Mouse (Mus musculus) thymus, postnatal 14 days (tissue): ENCODE data around the gene Srgap3.

Source experiments
- DNase-seq: peaks from one replicate; pipeline ENCODE4 v3.0.0; 2021

Srgap3 gene

DNA sequence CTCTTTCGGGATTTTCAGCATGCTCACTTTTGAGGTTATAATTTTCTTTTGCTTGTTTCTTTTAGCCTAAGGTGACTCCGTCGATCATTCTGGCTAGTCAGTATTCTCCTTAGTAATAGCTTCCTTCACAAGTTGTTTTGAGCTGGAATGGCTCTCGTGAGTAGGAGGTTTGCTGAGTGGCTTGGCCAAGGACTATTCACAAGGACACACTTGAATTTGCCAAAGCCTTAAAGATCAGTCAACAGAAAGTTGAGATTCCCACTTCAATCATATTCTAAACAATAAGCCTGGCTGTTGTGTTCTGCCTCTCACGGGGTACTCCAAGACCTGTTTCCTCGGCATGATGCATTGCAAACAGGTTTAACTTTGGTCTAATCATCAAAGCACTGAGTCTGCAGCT is 91.9 kb downstream of the Srgap3 start:
- no peak for DNase-seq

DNA sequence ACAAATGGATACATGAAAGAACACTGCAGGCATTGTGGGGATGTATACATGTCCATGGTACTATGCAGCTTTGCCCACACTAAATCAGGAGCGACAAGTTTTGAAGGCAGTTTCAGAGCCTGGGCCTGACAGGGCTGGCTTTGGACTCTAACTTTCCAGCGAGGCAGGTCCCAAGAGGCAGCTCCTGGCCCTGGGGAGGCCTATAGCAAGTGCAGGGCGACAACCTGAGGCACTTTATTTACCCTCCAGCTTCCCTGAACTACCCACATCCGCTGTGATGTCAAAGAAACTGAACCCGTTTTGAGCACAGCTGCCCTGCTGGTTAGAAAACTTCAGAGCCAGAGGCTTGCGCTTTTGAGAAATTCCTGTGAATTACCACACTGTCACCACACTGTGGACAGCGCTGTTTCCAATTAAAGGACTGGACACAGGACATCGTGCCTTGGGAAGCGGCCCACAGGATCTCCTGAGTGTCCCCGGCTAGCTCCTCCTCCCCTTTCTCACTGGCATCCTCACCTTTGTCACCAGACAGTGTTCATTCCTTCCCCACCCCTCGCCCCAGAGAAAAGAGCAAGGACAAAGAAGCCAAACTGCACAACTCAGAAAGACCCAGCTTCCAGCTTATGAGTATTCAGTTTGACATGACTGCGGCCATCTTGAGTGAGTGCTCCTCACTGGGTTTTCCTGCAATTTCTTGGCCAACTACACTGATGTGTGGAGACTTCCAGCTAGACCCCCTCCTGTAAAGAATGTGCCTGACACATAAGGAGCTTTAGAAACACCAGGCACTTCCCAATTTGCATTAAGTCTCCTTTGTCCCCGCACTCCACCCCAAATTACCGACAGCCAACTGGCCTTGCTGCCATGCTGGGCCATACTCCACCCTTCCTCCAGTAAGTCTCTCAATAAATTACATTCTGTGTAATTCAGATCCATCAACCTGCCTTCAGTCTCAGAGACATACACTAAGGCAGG is 94.5 kb downstream of the Srgap3 start:
- peak; percentile 72 for DNase-seq

DNA sequence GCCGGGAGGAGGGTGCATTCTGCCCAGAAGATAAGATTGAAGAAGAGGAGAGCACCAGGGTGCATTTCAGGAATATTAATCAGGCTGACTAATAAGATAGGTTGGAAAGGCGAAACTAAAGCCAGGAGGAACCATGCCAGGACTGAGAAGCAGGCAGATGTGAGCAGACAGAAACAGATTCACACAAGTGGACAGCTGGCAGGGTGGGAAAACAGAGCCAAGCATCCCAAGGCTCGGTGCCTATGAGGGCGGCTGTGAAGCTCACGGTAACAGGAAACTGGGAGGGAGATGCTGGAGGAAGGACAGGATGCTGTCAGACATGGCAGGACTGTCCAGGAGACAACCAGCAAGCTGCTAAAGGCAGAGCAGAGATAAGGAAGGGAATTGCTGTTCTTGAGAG is 96.3 kb downstream of the Srgap3 start:
- DNase-seq: no peak

DNA sequence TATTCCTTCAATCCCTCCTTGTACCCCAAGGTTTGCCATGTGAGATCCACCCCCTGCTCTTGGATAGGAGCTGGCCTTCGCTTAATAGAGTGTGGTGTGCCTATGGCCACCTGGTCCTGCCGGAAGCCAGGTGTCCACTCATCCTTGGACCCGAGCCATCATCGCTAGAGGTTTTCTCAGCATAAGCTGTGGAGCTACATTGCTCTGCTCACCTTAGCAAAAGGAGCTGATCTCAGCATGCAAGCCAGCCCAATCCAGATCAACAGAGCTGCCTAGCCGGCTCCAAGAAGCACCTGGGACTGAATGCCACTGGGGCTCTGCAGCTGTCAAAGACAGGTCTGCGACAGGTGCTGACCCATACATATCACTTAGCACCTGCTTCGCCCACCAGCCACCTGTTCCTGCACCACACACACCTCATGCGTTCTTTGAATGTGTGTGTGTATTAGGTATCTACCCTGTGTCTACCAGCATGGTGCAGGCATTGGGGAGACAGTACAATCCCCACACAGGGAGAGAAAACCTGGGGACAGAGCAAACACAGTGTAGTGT is 98.4 kb downstream of the Srgap3 start:
- DNase-seq: no peak

DNA sequence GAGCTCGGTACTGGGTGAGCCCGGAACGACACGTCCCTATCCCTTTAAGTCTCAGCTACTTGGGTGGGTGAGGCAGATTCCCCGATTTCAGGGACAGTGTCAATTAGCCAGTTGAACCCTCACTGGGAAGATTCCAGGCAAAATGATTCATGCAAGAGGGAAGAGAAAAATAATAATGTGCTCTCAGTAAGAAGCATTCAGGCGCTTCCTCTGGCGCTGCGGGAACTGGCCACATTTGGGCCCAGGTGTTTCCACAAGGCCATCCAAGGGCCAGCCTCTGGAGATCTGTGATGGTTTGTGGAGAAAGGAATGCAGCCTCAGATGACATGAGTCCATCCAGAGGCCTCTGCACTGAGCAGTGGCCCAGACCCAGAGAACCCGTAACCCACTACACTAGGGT is 100.2 kb downstream of the Srgap3 start:
- no peak for DNase-seq

DNA sequence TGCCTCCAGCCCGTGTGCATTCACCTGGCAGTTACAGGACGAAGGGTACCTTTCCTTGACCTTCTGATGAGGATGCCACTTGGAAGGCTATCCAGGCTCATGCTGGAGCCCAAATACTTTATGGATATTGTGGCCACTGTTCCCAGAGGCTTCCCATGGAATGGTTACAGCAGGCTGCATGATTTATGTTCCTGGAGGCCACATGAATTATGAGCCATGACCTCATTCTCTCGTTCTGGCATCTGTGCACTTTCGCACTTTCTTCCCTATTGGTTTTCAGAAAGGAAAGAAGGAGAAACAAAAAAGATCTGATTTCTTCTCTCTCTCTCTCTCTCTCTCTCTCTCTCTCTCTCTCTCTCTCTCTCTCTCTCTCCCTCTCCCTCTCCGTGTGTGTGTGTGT is 104.6 kb downstream of the Srgap3 start:
- no peak for DNase-seq

DNA sequence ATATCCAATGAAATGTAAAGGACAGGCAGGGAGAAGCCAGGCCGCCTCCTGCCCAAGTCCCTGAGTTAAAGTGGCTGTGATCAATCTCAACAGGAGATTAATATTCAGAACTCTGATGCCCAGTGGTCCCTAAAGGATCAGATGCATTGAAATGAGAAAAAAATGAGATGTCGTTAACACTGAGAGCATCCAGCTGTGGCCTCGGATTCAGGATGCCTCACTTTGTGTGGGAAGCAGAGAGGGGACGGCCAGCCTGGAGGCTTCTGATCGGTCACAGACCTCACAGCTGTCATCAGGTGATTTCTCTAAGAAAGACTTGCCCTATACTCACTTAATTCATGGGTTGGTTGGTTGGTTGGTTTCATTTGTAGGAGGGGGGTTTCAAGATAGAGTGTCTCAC is 106.7 kb downstream of the Srgap3 start:
- no peak for DNase-seq

DNA sequence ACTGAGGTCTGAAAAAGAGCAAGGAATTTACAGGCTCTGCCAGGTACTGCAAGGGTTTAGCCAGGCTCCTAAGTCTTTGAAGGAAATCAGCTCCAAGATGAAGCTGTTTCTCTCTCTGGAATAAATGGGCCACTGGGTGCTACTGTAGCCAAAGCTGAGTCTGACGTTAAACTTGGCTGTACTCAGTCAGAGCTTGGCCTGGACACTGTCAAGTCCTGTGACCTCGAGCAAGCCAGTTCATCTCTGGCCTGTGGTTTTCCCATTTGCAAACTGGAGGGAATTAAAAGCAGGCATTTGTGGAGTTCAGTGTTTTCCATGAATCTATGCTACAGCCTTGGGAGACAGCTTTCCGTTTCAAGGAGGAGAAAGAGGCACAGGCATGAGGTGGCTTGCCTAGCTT is 107.7 kb downstream of the Srgap3 start:
- no peak for DNase-seq

DNA sequence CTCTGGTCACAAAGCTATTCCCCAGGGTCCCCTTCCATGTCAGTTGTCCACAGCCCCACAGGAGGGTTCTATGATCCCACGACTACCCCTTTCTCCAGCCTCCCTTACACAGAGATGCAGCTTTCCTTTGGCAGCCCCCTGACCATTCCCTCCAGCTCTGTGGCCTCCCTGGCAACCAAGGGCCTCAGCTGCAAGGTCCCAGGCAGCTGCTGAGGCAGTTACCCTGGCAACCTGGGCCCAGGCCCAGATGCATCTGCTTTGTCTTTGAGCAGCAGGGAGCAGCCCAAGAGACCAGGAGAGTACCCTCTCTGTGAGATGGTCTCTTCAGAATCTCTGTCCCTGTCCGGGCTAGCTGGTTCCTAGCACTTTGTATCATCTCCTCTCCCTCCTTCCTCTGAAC is 108.2 kb downstream of the Srgap3 start:
- DNase-seq: no peak

DNA sequence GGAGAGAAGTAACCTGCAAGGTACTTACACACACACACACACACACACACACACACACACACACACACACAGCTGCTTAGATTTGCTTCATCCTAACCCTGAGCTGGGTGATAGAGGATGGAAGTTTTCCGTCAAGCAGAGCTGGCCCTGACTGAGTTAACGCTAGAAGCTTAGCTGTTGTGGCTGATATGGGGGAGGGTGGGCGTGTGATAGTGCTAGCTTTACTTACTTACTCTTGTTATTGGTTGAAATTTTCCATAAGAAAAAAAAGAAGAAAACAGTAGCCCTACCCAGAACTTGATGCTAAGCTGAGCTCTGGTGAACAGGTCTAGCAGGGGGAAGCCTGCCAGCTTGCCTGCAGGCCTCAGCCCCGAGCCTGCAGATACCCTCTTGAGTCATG is 110.4 kb downstream of the Srgap3 start:
- no peak for DNase-seq

DNA sequence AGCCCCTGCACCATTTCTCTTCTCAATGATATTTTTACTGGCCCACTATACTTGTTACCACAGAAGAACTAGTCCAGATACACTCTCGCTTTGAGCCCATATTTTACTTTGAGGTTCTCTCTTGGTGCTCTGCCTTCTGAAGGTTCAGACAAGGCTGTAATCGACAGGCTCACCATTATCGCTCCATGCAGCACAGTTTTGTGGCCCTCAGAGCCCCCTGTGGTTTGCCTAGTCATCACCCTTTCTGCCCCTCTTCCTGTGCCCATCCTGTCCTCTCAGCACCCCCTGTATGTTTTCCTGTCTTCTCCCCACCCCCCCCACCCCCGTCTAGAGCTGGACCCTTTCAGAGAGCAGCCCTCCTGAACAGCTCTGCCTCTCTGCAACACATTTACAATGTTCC is 111.7 kb downstream of the Srgap3 start:
- DNase-seq: no peak

DNA sequence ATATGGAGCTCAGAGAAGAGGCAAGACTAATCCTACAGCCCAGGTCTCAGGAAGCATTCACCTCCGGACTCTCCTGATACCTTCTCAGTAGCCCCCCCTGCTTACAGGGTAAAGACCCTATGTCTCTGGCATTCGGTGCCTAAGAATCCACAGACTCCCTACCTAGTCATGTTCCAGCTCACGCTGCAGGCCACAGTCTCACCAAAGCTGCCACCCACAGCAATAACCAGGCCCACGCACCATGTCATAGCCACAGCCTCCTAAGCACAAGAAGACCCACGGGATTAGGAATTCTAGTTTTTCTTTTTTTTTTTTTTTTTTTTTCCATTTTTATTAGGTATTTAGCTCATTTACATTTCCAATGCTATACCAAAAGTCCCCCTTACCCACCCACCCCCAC is 112.6 kb downstream of the Srgap3 start:
- DNase-seq: no peak

DNA sequence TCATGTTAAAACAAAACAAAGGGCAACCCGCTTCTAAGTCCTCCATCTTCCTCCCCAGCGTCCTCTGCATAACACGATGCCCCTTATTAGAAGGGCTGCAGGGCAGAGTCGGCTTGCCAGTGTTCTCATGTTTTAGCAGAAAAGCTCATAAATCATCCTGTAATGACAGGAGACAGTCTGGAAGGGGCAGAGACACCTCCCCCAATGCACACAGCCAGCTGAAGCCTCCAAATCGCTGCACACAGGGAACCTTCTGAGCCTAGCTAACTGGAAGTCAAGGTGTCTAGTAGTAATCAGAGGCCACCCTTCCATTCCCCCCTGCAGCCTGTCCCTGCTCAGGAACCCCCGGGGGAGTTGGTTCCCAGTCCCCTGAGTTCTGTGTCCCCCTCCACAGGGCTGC is 113.3 kb downstream of the Srgap3 start:
- DNase-seq: no peak

DNA sequence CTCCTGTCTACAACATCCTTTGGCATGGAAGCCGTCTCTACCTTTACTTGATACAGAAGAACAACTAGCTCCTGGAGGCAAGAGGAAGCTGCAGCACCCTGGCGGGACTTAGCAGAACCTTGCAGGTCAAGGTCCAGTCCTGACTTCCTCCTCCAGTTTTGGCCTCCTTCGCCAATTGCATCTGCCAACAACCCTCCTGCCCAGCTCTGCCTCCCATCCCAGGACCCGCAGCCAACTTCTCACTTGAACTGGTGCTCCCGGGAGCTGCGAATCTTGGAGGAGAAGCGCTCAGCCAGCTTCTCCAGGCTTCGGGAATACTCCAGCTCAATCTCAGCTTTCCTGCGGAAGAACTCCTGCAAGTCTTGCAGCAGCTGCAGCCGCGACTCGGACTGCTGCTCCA is 117.9 kb downstream of the Srgap3 start:
- no peak for DNase-seq

DNA sequence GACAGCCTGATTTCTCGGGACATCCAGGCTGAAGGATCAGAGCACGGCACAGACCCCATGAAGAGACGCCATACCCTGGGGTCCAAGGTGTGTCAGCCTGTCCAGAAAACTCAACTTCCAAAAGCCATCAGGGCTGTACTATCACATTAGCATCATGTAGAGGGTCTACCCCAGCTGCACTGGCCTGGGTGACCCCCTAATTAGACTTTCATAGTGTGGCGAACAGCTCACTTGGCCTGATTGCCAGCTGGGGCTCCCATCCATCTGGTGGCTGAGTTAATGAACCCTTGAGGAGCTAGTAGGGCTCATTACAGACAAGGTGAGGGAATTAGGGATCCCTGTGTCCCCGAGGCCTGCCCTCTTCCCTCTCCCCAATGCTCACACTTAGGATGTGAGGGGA is 118.6 kb downstream of the Srgap3 start:
- no peak for DNase-seq

DNA sequence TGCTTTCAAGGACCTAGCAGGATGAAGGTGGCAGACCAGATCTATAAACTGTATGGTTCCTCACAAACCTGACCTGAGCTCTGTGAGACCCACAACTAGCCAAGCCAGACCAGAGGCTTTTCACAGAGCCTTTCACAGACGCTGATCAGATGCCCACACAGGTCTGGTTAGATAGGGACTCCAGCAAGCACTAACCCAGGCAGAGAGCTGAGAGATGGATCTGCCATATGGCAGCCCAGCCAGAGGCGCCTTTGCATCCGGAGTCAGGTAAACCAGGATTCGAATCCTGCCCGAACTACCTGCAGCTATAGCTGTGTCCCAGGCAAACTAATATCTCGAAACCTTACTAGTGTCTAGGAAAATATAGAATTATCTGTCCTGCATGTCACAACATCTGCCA is 121.4 kb downstream of the Srgap3 start:
- no peak for DNase-seq

DNA sequence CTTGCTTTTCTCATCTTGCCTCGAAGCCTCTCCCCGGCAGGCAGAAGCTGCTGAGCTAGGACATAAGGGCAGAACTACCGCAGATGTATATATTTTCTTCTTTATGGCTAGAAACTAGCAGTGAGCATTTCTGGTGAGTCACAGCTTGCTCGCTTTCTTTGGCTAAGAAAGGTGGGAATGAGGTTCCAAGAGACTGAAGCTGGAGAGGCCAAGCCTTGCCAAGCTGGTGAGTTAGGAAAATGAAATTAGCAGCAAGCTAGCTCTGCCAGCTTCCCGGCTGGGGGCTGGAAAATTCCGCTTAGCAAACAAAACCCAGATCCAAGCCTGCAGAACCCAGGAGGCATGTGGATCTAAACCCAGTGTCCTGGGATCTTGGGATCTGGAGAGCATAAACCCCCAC is 124.0 kb downstream of the Srgap3 start:
- no peak for DNase-seq

DNA sequence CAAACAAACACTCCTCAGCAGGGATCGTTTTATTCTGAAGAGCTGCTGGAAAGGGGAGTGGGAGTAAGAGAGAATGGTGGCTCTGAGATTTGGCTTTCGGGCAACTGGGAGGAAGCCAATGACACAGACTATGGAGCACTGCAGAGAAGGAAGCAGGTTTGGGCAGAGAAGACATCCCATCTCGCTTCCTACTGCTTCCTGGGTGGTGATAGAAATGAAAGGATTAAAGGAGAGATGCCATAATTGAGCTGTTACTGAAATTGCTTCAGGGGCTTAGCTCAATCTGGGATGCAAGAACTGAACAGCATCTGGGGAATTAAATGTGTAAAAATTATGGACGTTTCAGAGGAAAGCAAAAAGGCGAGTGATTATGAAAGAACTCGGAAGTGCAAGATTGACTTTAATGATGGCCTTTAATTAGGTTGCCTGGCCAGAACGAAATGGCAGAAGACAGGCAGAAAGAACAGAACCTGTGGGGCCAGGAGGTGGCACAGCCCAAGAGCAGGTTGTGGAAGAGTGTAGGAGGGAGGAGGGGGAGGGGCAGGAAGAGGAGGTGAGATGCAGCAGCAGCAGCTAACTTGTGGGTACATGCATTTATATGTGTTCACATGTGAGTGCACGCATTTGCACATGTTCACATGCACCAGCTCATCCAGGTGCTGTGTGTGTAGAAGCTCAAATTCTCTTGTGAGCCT is 126.6 kb downstream of the Srgap3 start:
- DNase-seq: peak; percentile 34

DNA sequence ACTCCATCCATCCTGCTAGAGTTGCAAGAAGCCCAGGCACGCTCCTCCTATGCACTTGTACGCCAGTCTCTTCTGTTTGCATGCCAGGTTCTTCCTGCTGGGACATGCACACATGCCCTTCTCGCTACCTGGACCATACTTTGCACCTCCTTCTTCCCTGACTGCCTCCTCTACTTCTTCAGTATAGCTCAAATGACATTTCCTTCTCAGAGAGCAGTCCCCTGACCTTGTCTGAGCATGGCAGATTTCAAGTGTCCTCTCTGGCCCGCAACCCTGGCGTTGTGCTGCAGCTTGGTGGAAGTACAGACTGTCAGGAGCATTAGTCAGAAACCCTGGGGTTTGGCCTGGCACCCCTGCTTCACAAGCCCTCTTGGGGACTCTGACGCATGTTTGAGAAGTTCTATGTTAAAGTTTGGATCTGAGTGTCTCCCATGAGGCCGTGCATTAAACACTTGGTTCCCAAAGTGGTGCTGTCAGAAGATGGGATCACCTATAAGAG is 128.6 kb downstream of the Srgap3 start:
- no peak for DNase-seq

DNA sequence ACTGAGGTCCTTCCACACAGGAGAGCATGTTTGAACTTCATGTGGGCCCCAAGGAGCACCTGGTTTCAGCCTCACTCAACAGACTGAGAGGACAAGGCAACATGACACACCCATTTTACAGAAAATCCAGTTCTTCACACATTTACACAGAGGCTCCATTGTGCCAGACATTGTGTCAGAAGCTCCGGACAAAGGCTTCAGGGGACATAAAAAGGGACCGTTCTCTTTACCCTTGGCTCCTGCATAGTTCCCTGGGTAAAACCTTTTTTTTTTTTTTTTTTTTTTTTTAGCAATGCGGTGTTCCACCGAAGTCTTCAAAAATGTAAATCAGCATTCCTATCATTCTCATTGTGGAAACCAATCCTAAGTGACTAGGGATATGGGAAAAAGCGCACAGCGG is 131.5 kb downstream of the Srgap3 start:
- no peak for DNase-seq

DNA sequence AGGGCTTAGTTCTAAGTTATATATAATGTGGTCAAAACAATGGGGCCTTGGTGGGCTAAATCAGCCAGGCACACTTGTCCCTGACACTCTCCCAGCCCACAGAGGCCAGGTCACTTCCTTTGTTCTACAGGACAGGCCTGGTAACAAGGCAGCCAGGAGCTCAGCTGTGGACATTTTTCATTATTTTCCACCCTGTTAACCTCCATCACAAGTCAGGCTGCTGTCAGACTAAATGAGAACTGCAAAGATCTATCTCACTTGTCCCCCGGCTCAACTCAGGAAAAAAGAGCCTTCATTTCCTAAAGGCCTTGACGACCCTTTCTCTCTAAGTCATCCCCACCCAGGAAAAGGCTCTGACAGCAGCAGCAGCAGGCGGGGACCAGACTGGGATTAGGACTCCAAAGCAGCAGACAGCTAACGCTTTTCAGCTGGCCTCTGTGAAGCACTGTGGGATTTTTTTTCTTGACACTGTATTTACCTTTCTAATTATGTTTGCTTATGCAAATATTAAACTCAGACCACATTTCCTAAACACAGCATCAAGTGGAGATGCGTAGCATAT is 132.5 kb downstream of the Srgap3 start:
- no peak for DNase-seq

DNA sequence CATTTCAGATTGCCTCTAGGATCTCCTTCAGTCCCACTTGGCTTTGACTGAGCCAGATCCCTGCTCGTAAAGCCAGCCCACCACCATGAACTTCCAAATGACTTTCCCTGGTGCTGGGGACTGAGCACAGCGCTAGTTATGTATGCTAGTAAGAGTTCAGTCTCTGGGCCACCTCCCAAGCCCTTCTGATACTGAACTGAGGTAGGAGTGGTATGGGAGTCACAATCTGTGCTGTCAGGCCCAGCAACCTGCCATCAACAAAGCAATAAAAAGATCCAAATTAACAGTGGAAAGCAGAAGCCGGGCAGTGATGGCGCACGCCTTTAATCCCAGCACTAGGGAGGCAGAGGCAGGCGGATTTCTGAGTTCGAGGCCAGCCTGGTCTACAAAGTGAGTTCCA is 134.2 kb downstream of the Srgap3 start:
- no peak for DNase-seq

DNA sequence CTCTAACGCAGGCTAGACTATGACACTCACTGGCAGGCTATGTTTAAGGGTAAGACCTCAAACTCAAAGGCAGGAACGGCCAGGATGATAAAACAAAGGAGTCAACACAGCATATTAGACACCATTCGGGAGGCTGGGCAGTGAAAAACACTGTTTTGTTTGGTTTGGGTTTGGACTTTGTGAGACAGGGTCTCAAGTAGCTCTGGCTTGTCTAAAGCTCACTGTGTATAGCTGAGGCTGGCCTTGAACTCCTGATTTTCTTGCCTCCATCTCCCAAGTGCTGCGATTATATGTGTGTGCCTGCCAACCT is 136.6 kb downstream of the Srgap3 start:
- no peak for DNase-seq
